ENCODE assay signal across 1 mouse cellular context in genomic region chr5:110550841-110551240, GRCm38 (mm10).
TF ChIP-seq lines count a peak whose summit lies in the region.

No protein-coding gene starts in this region.

TF ChIP-seq in MEL, 35 proteins besides CTCF, POLR2A, EP300 and RAD21 (continued from another document):
- no peak for TF ChIP-seq TCF12 (IDR thresholded peaks at IDR 0.05; ENCODE audit: low read depth, low read length)
- no peak for TF ChIP-seq MAZ (IDR thresholded peaks at IDR 0.05; ENCODE audit: low read depth, low read length)
- TF ChIP-seq ZKSCAN1 (IDR thresholded peaks at IDR 0.05; ENCODE audit: low read depth, low read length), result no peak
- TF ChIP-seq MEF2A (IDR thresholded peaks at IDR 0.05; ENCODE audit: extremely low read depth, insufficient replicate concordance, low read depth, low read length, poor library complexity, severe bottlenecking), result no peak
- no peak for TF ChIP-seq SMC3 (IDR thresholded peaks at IDR 0.05; ENCODE audit: low read depth, low read length)
- TF ChIP-seq GATA1 (IDR thresholded peaks at IDR 0.05; ENCODE audit: low read depth, low read length), result no peak
- TF ChIP-seq TBP (IDR thresholded peaks at IDR 0.05; ENCODE audit: low read depth, low read length), result no peak
- TF ChIP-seq ELF1 (IDR thresholded peaks at IDR 0.05; ENCODE audit: low read depth, low read length), result no peak
- no peak for TF ChIP-seq ZC3H11A (IDR thresholded peaks at IDR 0.05; ENCODE audit: low read depth, low read length)
- no peak for TF ChIP-seq GABPA (IDR thresholded peaks at IDR 0.05; ENCODE audit: low read depth, low read length)
- TF ChIP-seq ZMIZ1 (IDR thresholded peaks at IDR 0.05; ENCODE audit: low read depth, low read length), result no peak
- TF ChIP-seq USF1 (IDR thresholded peaks at IDR 0.05; ENCODE audit: low read depth, low read length), result no peak
- no peak for TF ChIP-seq JUND (IDR thresholded peaks at IDR 0.05; ENCODE audit: low read depth, low read length)
- no peak for TF ChIP-seq CHD2 (IDR thresholded peaks at IDR 0.05; ENCODE audit: low read length)
- TF ChIP-seq NELFE (IDR thresholded peaks at IDR 0.05; ENCODE audit: low read depth, low read length), result no peak
- no peak for TF ChIP-seq HCFC1 (IDR thresholded peaks at IDR 0.05; ENCODE audit: low read depth, low read length)
TF ChIP-seq in MEL: peak in this region for 0.
